Mouse (Mus musculus): ENCODE measurements around the gene Acbd6. TPM values are rescaled to one million over a fixed set of nuclear protein-coding genes. Genes with fewer than 3 reads are reported as not detected.

Gene Acbd6
- polyA plus RNA-seq, 1 experiment from 2014 or later, result 71.0 TPM

DNA sequence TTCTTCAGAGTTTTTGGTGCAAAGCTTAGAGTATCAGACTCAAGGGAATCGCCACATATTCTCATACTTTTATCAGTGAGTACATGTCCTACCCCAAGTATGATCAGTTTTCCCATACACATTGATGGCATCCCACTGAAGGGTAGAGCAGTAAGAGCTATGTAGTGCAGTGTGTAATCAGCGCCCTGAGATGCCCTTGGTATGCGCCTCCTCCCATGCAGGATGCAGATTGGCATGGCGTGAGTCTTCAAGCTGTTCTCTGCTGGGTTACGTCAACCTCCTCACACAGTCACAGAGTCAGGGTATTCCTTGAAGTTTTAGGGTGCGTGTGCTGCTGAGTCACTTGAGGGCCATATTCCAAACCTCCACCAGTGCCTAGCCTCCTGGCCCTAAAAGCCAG lies 134.3 kb downstream of the Acbd6 start:
- ATAC-seq (ENCODE audit: low FRiP score), result no peak
- Histone ChIP-seq H3K4me2 (no peak overlapping the region), H3K27me3 (ENCODE audit: control insufficient read depth, insufficient read depth, low read length) (no peaks in the 10 kb centered on the region), H3K36me3 (ENCODE audit: control insufficient read depth, insufficient read depth, low read length) (no peaks in the 10 kb centered on the region), H3K4me1 (ENCODE audit: control insufficient read depth, insufficient read depth, low read length) (no peaks in the 10 kb centered on the region), H3K9me3 (ENCODE audit: control insufficient read depth, low read length) (no peaks in the 10 kb centered on the region), H3K27ac (ENCODE audit: low read depth, low read length) (no peak overlapping the region), H3K9ac (ENCODE audit: low read length) (no peak overlapping the region), H3K4me3 (ENCODE audit: low read depth, low read length) (no peak overlapping the region)
- no peak for DNase-seq (ENCODE audit: low spot score, missing footprints)
- 92% methylated on average over 6 of the region's 6 CpGs for WGBS

DNA sequence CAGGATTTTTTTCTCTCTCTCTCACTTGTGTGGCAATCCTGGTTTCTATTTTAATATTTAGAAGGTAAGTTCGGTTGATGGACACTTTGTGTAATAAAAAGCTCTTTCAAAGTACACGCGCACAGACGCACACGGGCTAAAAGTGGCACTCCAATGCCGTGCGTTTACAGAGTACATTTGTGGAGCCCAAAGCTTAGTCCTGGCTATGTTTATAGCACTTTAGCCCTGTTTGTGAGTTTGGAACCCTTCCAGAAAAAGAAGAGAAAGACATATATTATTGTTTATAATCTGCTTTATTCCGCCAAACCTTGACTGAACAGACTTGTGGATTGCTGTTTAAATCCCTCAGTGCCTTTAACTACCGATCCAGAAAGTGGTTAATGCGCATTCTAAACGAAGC lies 135.1 kb downstream of the Acbd6 start:
- Histone ChIP-seq H3K36me3 (ENCODE audit: control insufficient read depth, insufficient read depth, low read length) (no peaks in the 10 kb centered on the region), H3K9me3 (ENCODE audit: control insufficient read depth, low read length) (no peaks in the 10 kb centered on the region), H3K4me1 (ENCODE audit: control insufficient read depth, insufficient read depth, low read length) (no peaks in the 10 kb centered on the region), H3K27ac (ENCODE audit: low read depth, low read length) (no peak overlapping the region), H3K9ac (ENCODE audit: low read length) (no peak overlapping the region), H3K4me3 (ENCODE audit: low read depth, low read length) (no peak overlapping the region), H3K27me3 (ENCODE audit: control insufficient read depth, insufficient read depth, low read length) (no peaks in the 10 kb centered on the region), H3K4me2 (no peak overlapping the region)
- ATAC-seq (ENCODE audit: low FRiP score) (no peak), DNase-seq (ENCODE audit: low spot score, missing footprints) (no peak)
- WGBS, result 83% methylated on average over 11 of the region's 11 CpGs

DNA sequence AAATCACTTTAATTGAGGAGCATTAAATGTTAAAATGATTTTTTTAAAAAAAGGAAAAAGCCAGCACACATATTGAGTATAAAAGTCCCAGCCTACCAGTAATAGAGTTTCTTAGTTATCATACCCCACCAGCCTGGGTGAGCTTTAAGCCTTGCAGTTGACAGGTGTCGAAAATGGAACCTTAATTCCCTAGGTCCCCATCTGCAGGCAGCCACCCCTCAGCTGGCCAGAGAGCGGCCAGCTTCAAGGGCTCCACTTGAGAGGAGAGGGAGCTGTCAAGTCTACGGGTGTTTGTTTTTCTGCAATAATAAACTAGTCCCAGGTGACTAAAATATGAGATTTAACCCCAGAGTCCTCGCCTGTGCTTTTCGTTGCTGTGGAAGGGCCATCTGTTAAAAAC lies 135.5 kb downstream of the Acbd6 start:
- WGBS, result 59% methylated on average over 5 of the region's 5 CpGs
- Histone ChIP-seq H3K4me3 (ENCODE audit: low read depth, low read length) (no peak overlapping the region), H3K9ac (ENCODE audit: low read length) (no peak overlapping the region), H3K27me3 (ENCODE audit: control insufficient read depth, insufficient read depth, low read length) (no peaks in the 10 kb centered on the region), H3K4me1 (ENCODE audit: control insufficient read depth, insufficient read depth, low read length) (no peaks in the 10 kb centered on the region), H3K4me2 (no peak overlapping the region), H3K9me3 (ENCODE audit: control insufficient read depth, low read length) (no peaks in the 10 kb centered on the region), H3K27ac (ENCODE audit: low read depth, low read length) (no peak overlapping the region), H3K36me3 (ENCODE audit: control insufficient read depth, insufficient read depth, low read length) (no peaks in the 10 kb centered on the region)
- no peak for DNase-seq (ENCODE audit: low spot score, missing footprints)
- ATAC-seq (ENCODE audit: low FRiP score), result no peak

DNA sequence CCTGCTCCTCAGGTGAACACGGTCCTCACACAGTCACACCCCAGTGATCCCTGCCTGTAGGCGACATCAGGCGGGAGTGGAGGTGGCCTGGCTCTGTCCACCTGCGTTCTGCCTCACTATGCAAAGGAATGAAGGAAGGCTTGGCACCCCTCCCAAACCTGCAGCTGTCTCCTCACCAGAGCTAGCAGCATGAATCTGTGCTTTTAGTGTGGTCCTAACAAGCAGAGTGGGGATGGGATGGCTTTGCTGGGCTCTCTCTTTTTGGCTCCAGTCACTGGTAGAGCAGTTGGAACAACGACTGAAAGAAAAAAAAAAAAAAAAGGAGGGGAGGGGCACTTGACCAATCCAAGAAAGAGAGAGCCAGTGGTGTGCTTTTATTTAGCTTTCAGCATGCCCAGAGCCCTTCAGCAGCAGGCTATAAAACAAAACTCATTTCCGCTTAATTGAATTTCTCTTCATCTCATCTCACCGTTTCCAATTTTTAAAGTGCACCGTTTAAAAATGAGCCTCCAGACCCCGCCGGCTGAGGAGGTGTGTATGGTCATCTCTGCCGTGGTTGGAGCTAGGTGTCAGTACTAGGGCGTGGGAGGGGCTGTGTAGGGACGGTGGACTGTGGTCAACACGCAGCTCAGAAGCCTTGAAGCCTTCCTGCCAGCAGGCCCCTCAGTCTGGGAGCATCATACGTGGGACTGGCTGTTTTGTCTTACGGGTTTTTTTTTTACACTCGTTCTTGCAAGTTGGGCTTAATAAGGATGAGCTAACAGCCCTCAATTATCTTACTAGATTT lies 140.6 kb downstream of the Acbd6 start:
- no peak for ATAC-seq (ENCODE audit: low FRiP score)

DNA sequence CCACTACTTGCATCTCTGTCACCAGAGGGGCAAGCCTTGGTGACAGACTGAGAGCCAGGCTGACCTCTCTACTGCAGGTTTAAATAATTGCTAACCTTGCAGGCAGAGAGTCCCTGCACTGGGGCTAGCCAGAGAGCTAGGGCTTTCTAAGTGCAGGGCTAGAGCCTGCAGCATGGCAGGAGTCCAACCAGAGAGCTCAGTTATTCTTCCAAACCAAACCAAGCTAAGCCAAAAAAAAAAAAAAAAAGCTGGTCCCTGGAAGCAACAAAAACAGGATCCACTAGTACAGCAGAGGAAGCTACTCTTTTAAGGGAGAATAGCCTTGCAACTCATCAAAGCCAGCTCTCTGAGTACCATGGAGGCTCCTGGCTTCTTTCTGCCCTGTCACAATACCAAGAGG lies 143.0 kb downstream of the Acbd6 start:
- Histone ChIP-seq H3K36me3 (ENCODE audit: control insufficient read depth, insufficient read depth, low read length) (no peaks in the 10 kb centered on the region), H3K9me3 (ENCODE audit: control insufficient read depth, low read length) (no peaks in the 10 kb centered on the region), H3K9ac (ENCODE audit: low read length) (no peak overlapping the region), H3K4me1 (ENCODE audit: control insufficient read depth, insufficient read depth, low read length) (no peaks in the 10 kb centered on the region), H3K27ac (ENCODE audit: low read depth, low read length) (no peak overlapping the region), H3K4me3 (ENCODE audit: low read depth, low read length) (no peak overlapping the region), H3K4me2 (no peak overlapping the region), H3K27me3 (ENCODE audit: control insufficient read depth, insufficient read depth, low read length) (no peaks in the 10 kb centered on the region)
- DNase-seq (ENCODE audit: low spot score, missing footprints) (peak; percentile 75), ATAC-seq (ENCODE audit: low FRiP score) (no peak)

More for the DNA sequence above, 140.6 kb downstream of the Acbd6 start:
- peak; percentile 69 for DNase-seq (ENCODE audit: low spot score, missing footprints)
- Histone ChIP-seq H3K9ac (ENCODE audit: low read length) (no peak overlapping the region), H3K4me3 (ENCODE audit: low read depth, low read length) (no peak overlapping the region), H3K9me3 (ENCODE audit: control insufficient read depth, low read length) (no peaks in the 10 kb centered on the region), H3K4me2 (no peak overlapping the region), H3K36me3 (ENCODE audit: control insufficient read depth, insufficient read depth, low read length) (no peaks in the 10 kb centered on the region), H3K4me1 (ENCODE audit: control insufficient read depth, insufficient read depth, low read length) (no peaks in the 10 kb centered on the region), H3K27me3 (ENCODE audit: control insufficient read depth, insufficient read depth, low read length) (no peaks in the 10 kb centered on the region), H3K27ac (ENCODE audit: low read depth, low read length) (no peak overlapping the region)
- 70% methylated on average over 17 of the region's 17 CpGs for WGBS

DNA sequence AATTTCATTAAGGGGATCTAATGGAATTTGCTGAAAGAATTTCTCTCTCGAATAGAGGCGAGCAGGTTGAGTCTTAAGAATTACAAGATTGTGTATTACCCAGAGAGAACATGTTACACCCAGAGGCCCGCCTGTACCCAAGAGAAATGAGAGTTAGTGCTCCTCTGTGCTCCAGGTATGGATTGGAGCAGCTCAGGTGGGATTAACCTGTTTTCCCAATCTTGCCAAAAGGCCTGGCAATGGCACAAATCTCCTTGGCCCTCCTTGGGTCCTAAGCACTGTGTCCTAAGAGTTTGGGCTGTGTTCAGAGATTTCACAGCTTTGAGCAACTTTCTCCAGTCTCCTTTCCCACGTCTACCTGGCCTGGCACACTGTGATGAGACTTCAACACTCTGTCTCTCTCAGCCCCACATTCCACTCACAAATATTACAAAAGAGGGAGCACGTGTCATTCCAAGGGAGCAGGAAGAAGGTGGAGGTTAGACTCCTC lies 145.3 kb downstream of the Acbd6 start:
- Histone ChIP-seq H3K4me1 (ENCODE audit: control insufficient read depth, insufficient read depth, low read length) (no peaks in the 10 kb centered on the region), H3K9me3 (ENCODE audit: control insufficient read depth, low read length) (no peaks in the 10 kb centered on the region), H3K27me3 (ENCODE audit: control insufficient read depth, insufficient read depth, low read length) (no peaks in the 10 kb centered on the region), H3K27ac (ENCODE audit: low read depth, low read length) (no peak overlapping the region), H3K9ac (ENCODE audit: low read length) (no peak overlapping the region), H3K4me2 (no peak overlapping the region), H3K36me3 (ENCODE audit: control insufficient read depth, insufficient read depth, low read length) (no peaks in the 10 kb centered on the region), H3K4me3 (ENCODE audit: low read depth, low read length) (no peak overlapping the region)
- WGBS, result 87% methylated on average over 5 of the region's 5 CpGs
- ATAC-seq (ENCODE audit: low FRiP score) (no peak), DNase-seq (ENCODE audit: low spot score, missing footprints) (peak; percentile 73)

DNA sequence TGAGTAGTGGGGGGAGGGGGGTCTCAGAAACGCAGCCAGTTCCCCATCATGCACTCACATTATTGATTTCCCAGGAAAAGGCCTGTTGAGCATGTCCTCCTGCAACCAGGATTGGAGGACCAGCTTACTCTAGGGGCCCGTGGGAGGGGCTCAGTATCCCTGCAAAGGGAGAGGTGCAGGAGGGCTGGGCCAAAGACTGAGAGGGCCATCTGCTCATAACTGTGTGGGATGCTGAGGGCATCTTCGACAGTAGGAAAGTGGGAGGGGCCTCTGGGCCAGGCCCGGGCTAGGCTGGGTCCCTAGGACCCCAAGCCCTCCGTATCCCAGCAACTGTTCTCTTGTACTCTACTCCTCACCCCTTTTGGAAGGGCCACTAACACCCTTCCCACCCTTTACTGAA lies 146.3 kb downstream of the Acbd6 start:
- no peaks in the 10 kb centered on the region for H3K4me1 ChIP-seq (ENCODE audit: control insufficient read depth, insufficient read depth, low read length)
- H3K4me3 ChIP-seq (ENCODE audit: low read depth, low read length), result no peak overlapping the region
- no peaks in the 10 kb centered on the region for H3K36me3 ChIP-seq (ENCODE audit: control insufficient read depth, insufficient read depth, low read length)
- H3K27ac ChIP-seq (ENCODE audit: low read depth, low read length), result no peak overlapping the region
- H3K27me3 ChIP-seq (ENCODE audit: control insufficient read depth, insufficient read depth, low read length), result no peaks in the 10 kb centered on the region
- ATAC-seq (ENCODE audit: low FRiP score) (peak; percentile 79), DNase-seq (ENCODE audit: low spot score, missing footprints) (no peak)
- WGBS, result 51% methylated on average over 5 of the region's 5 CpGs
- no peaks in the 10 kb centered on the region for H3K9me3 ChIP-seq (ENCODE audit: control insufficient read depth, low read length)
- H3K9ac ChIP-seq (ENCODE audit: low read length), result no peak overlapping the region
- no peak overlapping the region for H3K4me2 ChIP-seq

DNA sequence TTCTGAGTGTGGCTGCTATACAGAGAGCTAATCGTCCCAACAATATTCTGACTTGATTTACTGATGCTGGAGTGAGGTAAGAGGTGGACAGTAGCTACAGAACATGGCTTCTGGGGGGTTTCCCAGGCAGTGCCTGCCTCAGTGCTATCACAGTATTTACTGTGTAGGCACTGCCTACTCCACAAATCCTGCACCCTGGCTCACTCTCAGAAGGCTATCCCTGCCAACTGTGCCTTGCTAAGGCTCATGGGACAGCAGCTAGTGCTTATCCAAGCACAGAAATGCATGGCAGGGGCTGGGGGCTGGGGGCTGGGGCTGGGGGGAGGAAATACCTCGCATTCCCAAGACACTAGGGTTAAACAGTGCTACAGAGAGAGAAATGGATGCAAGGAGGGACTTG lies 155.4 kb downstream of the Acbd6 start:
- H3K4me1 ChIP-seq (ENCODE audit: control insufficient read depth, insufficient read depth, low read length), result no peaks in the 10 kb centered on the region
- no peaks in the 10 kb centered on the region for H3K9me3 ChIP-seq (ENCODE audit: control insufficient read depth, low read length)
- 67% methylated on average over 2 of the region's 2 CpGs for WGBS
- ATAC-seq (ENCODE audit: low FRiP score) (no peak), DNase-seq (ENCODE audit: low spot score, missing footprints) (no peak)
- H3K9ac ChIP-seq (ENCODE audit: low read length), result no peak overlapping the region
- no peak overlapping the region for H3K4me2 ChIP-seq
- H3K27me3 ChIP-seq (ENCODE audit: control insufficient read depth, insufficient read depth, low read length), result no peaks in the 10 kb centered on the region; the same call in 1 of the 2 replicates
- no peak overlapping the region for H3K27ac ChIP-seq (ENCODE audit: low read depth, low read length)
- no peaks in the 10 kb centered on the region for H3K36me3 ChIP-seq (ENCODE audit: control insufficient read depth, insufficient read depth, low read length)
- no peak overlapping the region for H3K4me3 ChIP-seq (ENCODE audit: low read depth, low read length)

DNA sequence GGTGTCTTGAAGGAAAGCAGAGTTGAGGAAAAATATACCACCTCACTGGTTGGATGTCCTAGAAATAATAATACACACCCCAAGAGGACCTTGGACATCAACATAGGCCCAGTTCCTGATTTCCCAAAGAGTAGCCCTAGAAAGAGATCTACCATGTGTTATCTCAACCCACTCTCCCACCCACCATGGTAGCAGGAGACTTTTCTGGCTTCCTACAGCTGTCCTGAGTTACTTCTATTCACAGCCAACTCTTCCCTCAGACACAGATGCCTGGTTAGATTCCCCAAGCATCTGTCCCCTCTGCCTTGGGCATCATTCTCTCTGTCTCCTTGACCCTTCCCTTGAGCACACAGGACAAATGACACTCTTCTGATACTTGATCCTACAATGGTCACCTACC lies 157.4 kb downstream of the Acbd6 start:
- H3K4me1 ChIP-seq (ENCODE audit: control insufficient read depth, insufficient read depth, low read length), result no peaks in the 10 kb centered on the region
- ATAC-seq (ENCODE audit: low FRiP score), result no peak
- no peak overlapping the region for H3K9ac ChIP-seq (ENCODE audit: low read length)
- H3K36me3 ChIP-seq (ENCODE audit: control insufficient read depth, insufficient read depth, low read length), result no peaks in the 10 kb centered on the region
- no peak overlapping the region for H3K27ac ChIP-seq (ENCODE audit: low read depth, low read length)
- no peak overlapping the region for H3K4me2 ChIP-seq
- no peak for DNase-seq (ENCODE audit: low spot score, missing footprints)
- H3K9me3 ChIP-seq (ENCODE audit: control insufficient read depth, low read length), result no peaks in the 10 kb centered on the region
- H3K27me3 ChIP-seq (ENCODE audit: control insufficient read depth, insufficient read depth, low read length), result no peaks in the 10 kb centered on the region; the same call in 1 of the 2 replicates
- H3K4me3 ChIP-seq (ENCODE audit: low read depth, low read length), result no peak overlapping the region

All from midbrain, embryonic 11.5 days (tissue).